14 mouse cellular contexts compared by ENCODE assay signal in the genomic region with DNA sequence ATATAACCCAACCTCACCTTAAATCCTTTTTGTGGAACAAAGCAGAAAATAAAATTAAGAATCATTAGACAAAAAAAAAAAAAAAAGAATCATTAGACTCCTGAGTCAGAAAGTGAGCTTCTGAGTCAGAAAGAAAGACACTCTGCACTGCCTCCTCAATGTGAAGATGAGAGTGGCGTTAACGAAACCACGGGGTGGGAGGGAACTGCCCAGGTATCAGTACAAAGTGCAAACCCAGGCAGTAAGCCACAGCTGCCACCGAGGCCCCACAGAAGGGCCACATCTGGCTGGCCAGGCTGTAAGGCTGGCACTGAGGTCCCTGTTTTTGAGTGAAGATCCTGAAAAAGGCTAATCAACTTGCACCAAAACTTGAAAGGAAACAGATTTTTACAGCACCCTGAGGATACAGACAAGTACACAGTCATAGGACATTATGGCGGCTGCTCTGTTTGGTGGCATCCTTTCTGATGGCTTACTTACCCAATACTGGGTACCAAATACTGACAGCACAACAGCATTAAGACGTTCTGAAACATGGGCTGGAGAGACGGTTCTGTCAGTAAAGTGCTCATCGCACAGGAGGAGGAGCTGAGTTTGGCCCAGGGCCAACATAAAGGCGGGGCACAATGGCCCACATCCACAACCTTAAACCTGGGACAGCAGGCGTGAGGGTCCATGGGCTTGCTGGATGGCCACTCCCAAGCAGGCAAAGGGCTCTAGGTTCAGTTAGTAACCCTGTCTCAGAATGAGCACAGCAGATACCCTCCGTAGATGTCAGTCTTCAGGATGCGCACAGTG. TPM values are rescaled to one million over a fixed set of nuclear protein-coding genes. Genes with fewer than 3 reads are reported as not detected.
DNase-seq lines count a peak whose midpoint lies in the region; ATAC-seq and TF ChIP-seq lines count a peak whose summit lies in the region.
"Had no signal": no experiment of that assay in that cellular context is flagged by ENCODE, and none has a peak within 500 bp of the region (broad histone marks: within the 10 kb centered on the region; RNA-seq: fewer than 3 reads in every experiment).

No protein-coding gene starts in this region.

- no peaks in the 10 kb centered on the region for H3K9me3 ChIP-seq in midbrain, embryonic 11.5 days (ENCODE audit: control insufficient read depth, low read length)
- H3K9me3 ChIP-seq: heart, embryonic 13.5 days; limb, embryonic 10.5 days; liver, embryonic 12.5 days had no signal

- no peak overlapping the region for H3K4me2 ChIP-seq in midbrain, embryonic 11.5 days
- H3K4me2 ChIP-seq: heart, embryonic 13.5 days; liver, embryonic 12.5 days had no signal

- peaks cover 9% of the 10 kb centered on the region; the same call in 1 of the 2 replicates for H3K4me1 ChIP-seq in cerebellum, adult 2 months (ENCODE audit: control insufficient read depth, insufficient read depth, low read length)
- H3K4me1 ChIP-seq in midbrain, embryonic 11.5 days (ENCODE audit: control insufficient read depth, insufficient read depth, low read length) = no peaks in the 10 kb centered on the region
- H3K4me1 ChIP-seq: heart, embryonic 13.5 days; limb, embryonic 10.5 days; liver, embryonic 12.5 days had no signal

- WGBS in cerebellum, adult 2 months = 73% methylated on average over 12 of the region's 12 CpGs
- WGBS in midbrain, embryonic 11.5 days = 91% methylated on average over 12 of the region's 12 CpGs

- ATAC-seq in erythroid progenitor cell, adult 5-6 weeks (replicated peaks; ENCODE audit: low FRiP score, poor library complexity, severe bottlenecking) = 0 out of 2 replicates have a peak, but pooled peaks have one; percentile 54
- ATAC-seq in midbrain, embryonic 11.5 days (ENCODE audit: low FRiP score) = no peak
- ATAC-seq: forebrain, embryonic 16.5 days; liver, embryonic 12.5 days had no signal

- H3K36me3 ChIP-seq in midbrain, embryonic 11.5 days (ENCODE audit: control insufficient read depth, insufficient read depth, low read length) = no peaks in the 10 kb centered on the region

- H3K9ac ChIP-seq in midbrain, embryonic 11.5 days (ENCODE audit: low read length) = no peak overlapping the region
- H3K9ac ChIP-seq: heart, embryonic 13.5 days; liver, embryonic 12.5 days had no signal

- H3K27ac ChIP-seq in cerebellum, adult 2 months (ENCODE audit: insufficient read depth, low read length) = peak overlapping the region; percentile 56; the same call in 1 of the 2 replicates
- H3K27ac ChIP-seq in midbrain, embryonic 11.5 days (ENCODE audit: low read depth, low read length) = no peak overlapping the region
- H3K27ac ChIP-seq: heart, embryonic 13.5 days; limb, embryonic 10.5 days; liver, embryonic 12.5 days had no signal

- no peak for TF ChIP-seq POLR2A in cerebellum, adult 2 months (IDR thresholded peaks at IDR 0.05; ENCODE audit: borderline replicate concordance, insufficient read depth, low read length)

- no peaks in the 10 kb centered on the region for H3K27me3 ChIP-seq in cerebellum, adult 2 months (ENCODE audit: control insufficient read depth, insufficient read depth, low read length)
- no peaks in the 10 kb centered on the region for H3K27me3 ChIP-seq in midbrain, embryonic 11.5 days (ENCODE audit: control insufficient read depth, insufficient read depth, low read length)
- H3K27me3 ChIP-seq: heart, embryonic 13.5 days; liver, embryonic 12.5 days had no signal

- TF ChIP-seq CTCF in cerebellum, adult 2 months (IDR thresholded peaks at IDR 0.05; ENCODE audit: borderline replicate concordance, insufficient read depth, low read depth, low read length) = no peak

- no peak for DNase-seq in cerebellum, adult 2 months
- DNase-seq in cerebellum, adult 8-10 months = no peak
- peak; percentile 51 for DNase-seq in testis, postnatal 10 days (ENCODE audit: low spot score)
- no peak for DNase-seq in testis, postnatal 14 days (ENCODE audit: low spot score)
- DNase-seq in spleen, adult 12 weeks (ENCODE audit: low spot score) = no peak
- DNase-seq in midbrain, embryonic 11.5 days (ENCODE audit: low spot score, missing footprints) = no peak
- no peak for DNase-seq in layer of hippocampus, postnatal 14 days (ENCODE audit: low spot score in 2 of 2)
- DNase-seq: gastrocnemius, postnatal 36 days; right cerebral cortex, postnatal 4 days had no signal

- no peak overlapping the region for H3K4me3 ChIP-seq in cerebellum, adult 2 months (replicated peaks; ENCODE audit: insufficient read depth, low read depth, low read length)
- no peak overlapping the region for H3K4me3 ChIP-seq in midbrain, embryonic 11.5 days (ENCODE audit: low read depth, low read length)
- H3K4me3 ChIP-seq: heart, embryonic 13.5 days; limb, embryonic 10.5 days; liver, embryonic 12.5 days had no signal

RNA-seq across cellular contexts. Expression of gene Phc3, which starts 16.7 kb away (rescaled TPM):
- 25.9 and 30.1 TPM in 2 replicates for polyA plus RNA-seq in cerebellum, adult 2 months (2012; rRNA removed)
- total RNA-seq in erythroid progenitor cell, adult 5-6 weeks (2015; ENCODE audit: low replicate concordance) = 15.9 and 20.2 TPM in 2 replicates
- 17.8 and 23.1 TPM in 2 replicates for total RNA-seq in erythroid progenitor cell, adult 5-6 weeks (2017; ENCODE audit: low replicate concordance)
- polyA plus RNA-seq in midbrain, embryonic 11.5 days (2014; fragmentation: Nextera tagmentation; extraction: Ambion mirVana) = 3.9 and 4.6 TPM in 2 replicates
- 10 to 100 TPM; 37.0 to 37.9 TPM for total RNA-seq in layer of hippocampus, postnatal 14 days (2021)

RNA-seq across cellular contexts. Expression of gene Prkci, which starts 43.1 kb away (rescaled TPM):
- 36.5 and 42.9 TPM in 2 replicates for polyA plus RNA-seq in cerebellum, adult 2 months (2012; rRNA removed)
- total RNA-seq in erythroid progenitor cell, adult 5-6 weeks (2015; ENCODE audit: low replicate concordance) = 2.9 and 4.3 TPM in 2 replicates
- 1.3 and 2.3 TPM in 2 replicates for total RNA-seq in erythroid progenitor cell, adult 5-6 weeks (2017; ENCODE audit: low replicate concordance)
- 37.9 and 41.9 TPM in 2 replicates for polyA plus RNA-seq in midbrain, embryonic 11.5 days (2014; fragmentation: Nextera tagmentation; extraction: Ambion mirVana)
- 10 to 100 TPM; 56.8 to 59.5 TPM for total RNA-seq in layer of hippocampus, postnatal 14 days (2021)

Comparison
In these comparisons a context has a peak if more than half of its experiments do, and no peak if none do; other contexts are left out.
1. RNA of gene Prkci, which starts 43.1 kb away (total RNA-seq): 56.8 to 59.5 TPM in layer of hippocampus, postnatal 14 days; 1.3 to 4.3 TPM in erythroid progenitor cell, adult 5-6 weeks; every median in the first group is over 10 times any median in the second.